Mouse (Mus musculus) kidney, adult 2 months (tissue): ENCODE data around the gene Gm10644.

Source experiments
- CTCF ChIP-seq: fragments of 200-500 bp; conservative IDR thresholded peaks from 2 replicates; pipeline ENCODE4 v1.5.1; 2011; ENCODE audit warnings: low read depth, mild to moderate bottlenecking, control low read depth, low read length, moderate library complexity, mixed read lengths; ENCODE audit not compliant: insufficient read depth, insufficient read length
- POLR2A ChIP-seq: fragments of 200-500 bp; IDR thresholded peaks from one replicate; pipeline ENCODE4 v1.6.1; 2011; ENCODE audit warnings: low read depth, low read length, control low read depth

- TF ChIP-seq CTCF, result no peak
- TF ChIP-seq POLR2A, result no peak
Measured at GRCm38 (mm10) chr8:83973161-83974031, 18.4 kb upstream of the Gm10644 start.
